ENCODE assay signal across 21 mouse cellular contexts in the genomic region with DNA sequence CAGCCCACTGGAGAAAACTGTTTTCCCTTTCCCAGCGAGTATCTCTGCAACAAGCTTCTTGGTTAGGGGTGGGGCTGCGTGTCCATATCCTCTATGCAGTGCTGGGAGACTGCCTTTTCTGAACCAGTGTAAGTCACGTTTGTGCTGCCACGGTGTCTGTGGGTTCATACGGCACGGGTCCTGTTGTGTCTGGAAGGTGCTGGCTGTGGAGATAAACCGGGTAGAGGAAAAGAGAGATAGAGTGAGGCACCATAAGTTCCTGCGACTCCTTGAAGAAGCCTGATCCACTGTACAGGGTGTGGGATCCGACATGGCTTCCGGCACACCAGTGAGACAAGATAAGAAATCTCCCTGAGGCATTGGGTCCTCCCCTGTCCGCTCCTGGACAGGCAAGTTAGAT. TPM values are rescaled to one million over a fixed set of nuclear protein-coding genes. Genes with fewer than 3 reads are reported as not detected.
A peak's percentile ranks its signal among the peaks of the same experiment; 100 is the strongest.
DNase-seq lines count a peak whose midpoint lies in the region; ATAC-seq and TF ChIP-seq lines count a peak whose summit lies in the region.
"Had no signal": no experiment of that assay in that cellular context is flagged by ENCODE, and none has a peak within 500 bp of the region (broad histone marks: within the 10 kb centered on the region; RNA-seq: fewer than 3 reads in every experiment).

No protein-coding gene starts in this region.

- no peak for TF ChIP-seq CTCF in lung, adult 2 months (IDR thresholded peaks at IDR 0.05; ENCODE audit: insufficient read depth, low read length)

- 0 out of 2 replicates have a peak overlapping the region, but pooled peaks have one; percentile 10 for H3K4me2 ChIP-seq in lung, embryonic 15.5 days
- H3K4me2 ChIP-seq: kidney, embryonic 15.5 days had no signal

- no peaks in the 10 kb centered on the region for H3K9me3 ChIP-seq in lung, embryonic 15.5 days
- no peaks in the 10 kb centered on the region for H3K9me3 ChIP-seq in embryonic facial prominence, embryonic 10.5 days
- H3K9me3 ChIP-seq: kidney, embryonic 15.5 days had no signal

- no peak overlapping the region for H3K27ac ChIP-seq in lung, embryonic 15.5 days
- H3K27ac ChIP-seq in embryonic facial prominence, embryonic 10.5 days (replicated peaks), result 0 out of 2 replicates have a peak overlapping the region, but pooled peaks have one; percentile 24
- H3K27ac ChIP-seq: gastrocnemius, adult 2 months; heart, adult 2 months; kidney, embryonic 15.5 days; layer of hippocampus, adult 2 months had no signal

- no peaks in the 10 kb centered on the region for H3K36me3 ChIP-seq in lung, embryonic 15.5 days
- H3K36me3 ChIP-seq in embryonic facial prominence, embryonic 10.5 days (replicated peaks), result no peaks in the 10 kb centered on the region
- H3K36me3 ChIP-seq: kidney, embryonic 15.5 days had no signal

- DNase-seq in lung, adult 2 months, result no peak
- no peak for DNase-seq in embryonic facial prominence, embryonic 10.5 days (ENCODE audit: low spot score)
- peak; percentile 5 to 15 for DNase-seq in heart, postnatal 14 days
- no peak for DNase-seq in layer of hippocampus, adult 8-10 months (ENCODE audit: low spot score in 2 of 2)
- DNase-seq in kidney, adult 9 months, result no peak
- DNase-seq: cerebellum, adult 11-12 months; gastrocnemius, adult 2 months; lung, postnatal 4 days; thymus, postnatal 14 days had no signal

- H3K27me3 ChIP-seq in lung, embryonic 15.5 days, result no peaks in the 10 kb centered on the region
- H3K27me3 ChIP-seq in embryonic facial prominence, embryonic 10.5 days (replicated peaks; ENCODE audit: low read depth, poor library complexity, severe bottlenecking), result no peaks in the 10 kb centered on the region
- H3K27me3 ChIP-seq: kidney, embryonic 15.5 days had no signal

- WGBS in lung, embryonic 15.5 days, result 64% methylated on average over 11 of the region's 11 CpGs
- WGBS in lung, adult 2 months, result 59% methylated on average over 11 of the region's 11 CpGs
- 85% methylated on average over 11 of the region's 11 CpGs for WGBS in embryonic facial prominence, embryonic 10.5 days

- no peak for ATAC-seq in lung, embryonic 15.5 days (ENCODE audit: borderline replicate concordance, extremely low read depth, low FRiP score, low TSS enrichment)
- ATAC-seq in megakaryocyte-erythroid progenitor cell, adult 5-6 weeks (replicated peaks; ENCODE audit: low FRiP score, low TSS enrichment, poor library complexity, severe bottlenecking), result peak; percentile 89
- ATAC-seq: forebrain, embryonic 16.5 days had no signal

- intact Hi-C loops in heart, postnatal 14 days (cut with DNase I), result no loop called here

- TF ChIP-seq POLR2A in lung, adult 2 months (IDR thresholded peaks at IDR 0.05; ENCODE audit: borderline replicate concordance, extremely low read depth, low read depth, low read length), result no peak

- 0 out of 2 replicates have a peak, but pooled peaks cover 2% of the 10 kb centered on the region for H3K4me1 ChIP-seq in lung, embryonic 15.5 days
- H3K4me1 ChIP-seq in lung, adult 2 months (ENCODE audit: control insufficient read depth, insufficient read depth, low read length), result no peaks in the 10 kb centered on the region
- H3K4me1 ChIP-seq in embryonic facial prominence, embryonic 10.5 days, result peaks cover 15% of the 10 kb centered on the region
- H3K4me1 ChIP-seq: kidney, embryonic 15.5 days had no signal

- no peak overlapping the region for H3K9ac ChIP-seq in lung, embryonic 15.5 days
- H3K9ac ChIP-seq: kidney, embryonic 15.5 days had no signal

- H3K4me3 ChIP-seq in lung, embryonic 15.5 days, result no peak overlapping the region
- H3K4me3 ChIP-seq in lung, adult 2 months (replicated peaks; ENCODE audit: extremely low read depth, low read depth, low read length), result no peak overlapping the region
- no peak overlapping the region for H3K4me3 ChIP-seq in embryonic facial prominence, embryonic 10.5 days
- H3K4me3 ChIP-seq: gastrocnemius, adult 2 months; heart, adult 2 months; kidney, embryonic 15.5 days; layer of hippocampus, adult 2 months had no signal

RNA-seq across cellular contexts. Expression of a gene that starts 14.7 kb away (rescaled TPM):
- 1.1 and 1.2 TPM in 2 replicates for polyA plus RNA-seq in lung, embryonic 15.5 days (2015; fragmentation: Nextera tagmentation; extraction: Ambion mirVana)
- 0.11 and 0.17 TPM in 2 replicates for polyA plus RNA-seq in lung, adult 2 months (2012; rRNA removed)
- polyA plus RNA-seq in embryonic facial prominence, embryonic 10.5 days (2016; fragmentation: Nextera tagmentation; extraction: Ambion mirVana), result 0.55 and 0.92 TPM in 2 replicates
- 1 to 10 TPM; 1.4 to 2.6 TPM for total RNA-seq in heart, postnatal 14 days (2021)
- 6.9 and 8.6 TPM in 2 replicates for total RNA-seq in megakaryocyte-erythroid progenitor cell, adult 5-6 weeks (2014; fragmentation: Nextera tagmentation)
- 3.6 and 5.7 TPM in 2 replicates for total RNA-seq in megakaryocyte-erythroid progenitor cell, adult 5-6 weeks (2017)
- total RNA-seq in layer of hippocampus, adult 8-10 months (2022), result under 1 TPM in 2 of 4 experiments, not detected in 2; 0.45 to 0.63 TPM

RNA-seq across cellular contexts. Expression of a gene that starts 48.9 kb away (rescaled TPM):
- polyA plus RNA-seq in lung, embryonic 15.5 days (2015; fragmentation: Nextera tagmentation; extraction: Ambion mirVana), result 0.08 and 0.12 TPM in 2 replicates
- polyA plus RNA-seq in lung, adult 2 months (2012; rRNA removed), result not detected in 2 replicates
- polyA plus RNA-seq in embryonic facial prominence, embryonic 10.5 days (2016; fragmentation: Nextera tagmentation; extraction: Ambion mirVana), result not detected in 2 replicates
- under 1 TPM in 1 of 2 experiments, not detected in 1; 0.15 TPM for total RNA-seq in heart, postnatal 14 days (2021)
- total RNA-seq in megakaryocyte-erythroid progenitor cell, adult 5-6 weeks (2014; fragmentation: Nextera tagmentation), result not detected in 2 replicates
- total RNA-seq in megakaryocyte-erythroid progenitor cell, adult 5-6 weeks (2017), result not detected in 2 replicates
- total RNA-seq in layer of hippocampus, adult 8-10 months (2022), result under 1 TPM in 1 of 4 experiments, not detected in 3; 0.22 TPM
- total RNA-seq: adrenal gland, postnatal 36 days; ES-E14; gastrocnemius, adult 2 months; heart, adult 2 months; layer of hippocampus, adult 2 months had no signal
- polyA plus RNA-seq: C2C12; forebrain, embryonic 16.5 days; kidney, embryonic 15.5 days; limb, embryonic 11.5 days; neural tube, embryonic 14.5 days; stomach, embryonic 14.5 days had no signal

Comparison
In these comparisons a context has a peak if more than half of its experiments do, and no peak if none do; other contexts are left out.
1. DNase-seq: peak in heart, postnatal 14 days (2 of 2); none in lung, adult 2 months (single experiment), embryonic facial prominence, embryonic 10.5 days (single experiment), layer of hippocampus, adult 8-10 months (0 of 2) and kidney, adult 9 months (single experiment).